Mouse (Mus musculus): ENCODE data around the gene Rnf150.

DNA sequence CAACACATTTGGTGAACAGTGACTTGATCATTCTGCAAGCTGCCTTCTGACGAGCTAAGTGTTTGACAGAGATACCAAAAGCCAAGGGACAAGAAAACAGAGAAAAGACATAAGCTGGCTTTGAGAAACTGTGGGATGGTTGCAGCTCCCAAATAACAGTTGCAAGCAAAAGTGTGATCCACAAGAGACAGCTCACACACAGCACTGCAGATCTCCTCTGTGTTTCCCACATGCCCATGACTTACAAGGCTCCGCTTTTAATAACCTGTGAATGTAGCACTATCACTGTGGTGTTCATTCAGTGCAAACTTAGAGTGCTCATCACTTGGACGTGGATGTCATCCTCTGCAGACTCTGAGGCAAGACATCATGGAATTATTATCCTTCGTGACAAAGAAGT lies 178.3 kb downstream of the Rnf150 start:
- TF ChIP-seq MEF2A (IDR thresholded peaks at IDR 0.05; ENCODE audit: borderline replicate concordance, low read depth, low read length) (no peak), CTCF (conservative IDR thresholded peaks at IDR 0.05 in 1 of 2, IDR thresholded peaks at IDR 0.05 in 1 of 2; ENCODE audit: low read depth in 2 of 2, low read length in 2 of 2) (no peak)

All from CH12.LX (cell line).